Mouse (Mus musculus) C2C12 (cell line): ENCODE data around the gene Ddx52. TPM values are rescaled to one million over a fixed set of nuclear protein-coding genes. Genes with fewer than 3 reads are reported as not detected.

Source experiments
- H3K27me3 ChIP-seq: one replicate; pipeline ENCODE4 v1.6.1; 2011; ENCODE audit not compliant: control insufficient read depth, insufficient read depth, insufficient read length
- H3K36me3 ChIP-seq: one replicate; pipeline ENCODE4 v1.6.1; 2011; ENCODE audit not compliant: control insufficient read depth, insufficient read depth
- H3K4me3 ChIP-seq: one replicate; pipeline ENCODE4 v1.5.1; 2011; ENCODE audit warnings: mild to moderate bottlenecking, control low read depth; ENCODE audit not compliant: poor library complexity, insufficient read depth, severe bottlenecking
- H3K79me2 ChIP-seq: one replicate; pipeline ENCODE4 v1.6.1; 2011; ENCODE audit not compliant: control insufficient read depth, insufficient read depth
- H3K79me3 ChIP-seq: one replicate; pipeline ENCODE4 v1.6.1; 2011; ENCODE audit warnings: low read depth, control low read depth
- H3ac ChIP-seq: one replicate; pipeline ENCODE3; 2011; ENCODE audit warnings: low read depth; ENCODE audit not compliant: control insufficient read depth, insufficient read length
- CEBPB ChIP-seq: IDR thresholded peaks from one replicate; pipeline ENCODE4 v1.6.1; 2011; ENCODE audit warnings: low read depth, mild to moderate bottlenecking, control low read depth, moderate library complexity
- CTCF ChIP-seq: IDR thresholded peaks from one replicate; pipeline ENCODE4 v1.5.1; 2011; ENCODE audit not compliant: control insufficient read depth, insufficient read depth, insufficient read length
- FOSL1 ChIP-seq: IDR thresholded peaks from one replicate; pipeline ENCODE4 v1.8.0; 2011; ENCODE audit warnings: mild to moderate bottlenecking, low read length; ENCODE audit not compliant: poor library complexity, insufficient read depth, severe bottlenecking
- MAX ChIP-seq: IDR thresholded peaks from one replicate; pipeline ENCODE4 v1.6.1; 2011; ENCODE audit warnings: mild to moderate bottlenecking, control low read depth
- MYOD1 ChIP-seq: IDR thresholded peaks from one replicate; pipeline ENCODE4 v1.6.1; 2011; ENCODE audit warnings: low read depth; ENCODE audit not compliant: control insufficient read depth, insufficient read length
- MYOG ChIP-seq: IDR thresholded peaks from one replicate; pipeline ENCODE4 v1.6.1; 2011; ENCODE audit not compliant: control insufficient read depth, insufficient read length; ENCODE audit errors: extremely low read depth
- USF1 ChIP-seq: IDR thresholded peaks from one replicate; pipeline ENCODE4 v1.6.1; 2011; ENCODE audit warnings: low read depth, mild to moderate bottlenecking, control low read depth, moderate library complexity
- long read RNA-seq, 2 experiments: library from polyadenylated mRNA; unstranded; transcript quantifications; one replicate each; pipeline ENCODE4 v2.0.0; 2019 to 2020
- polyA plus RNA-seq: library from polyadenylated mRNA; unstranded; fragments of >200 nt; fragmentation: generic; extraction: Trizol; gene quantifications from one replicate; pipeline ENCODE4 v1.2.1, GENCODE M21; 2012; ENCODE audit warnings: missing spikeins

Ddx52 gene
- 12.0 TPM for polyA plus RNA-seq
- long read RNA-seq, experiment 1, transcript Ddx52-201 (15 exons, 3,194 nt) = major isoform, 14 of 52 reads
- long read RNA-seq, experiment 1, partial matches to known transcripts = 33 of 52 reads
- long read RNA-seq, experiment 1, other reads (novel, unspliced or antisense) = 5 of 52 reads
- long read RNA-seq, experiment 2, transcript Ddx52-201 (15 exons, 3,194 nt) = major isoform, 48 of 217 reads
- long read RNA-seq, experiment 2, partial matches to known transcripts = 165 of 217 reads
- long read RNA-seq, experiment 2, other reads (novel, unspliced or antisense) = 4 of 217 reads

GRCm38 (mm10) chr11:83941950-83942840 is at the start of gene Ddx52:
TSS of gene Ddx52 (plus strand) at chr11:83942062.
- H3K27me3 ChIP-seq = no peaks in the 10 kb centered on the region
- peaks cover 42% of the 10 kb centered on the region for H3K36me3 ChIP-seq
- peaks cover 16% of the 10 kb centered on the region for H3K79me3 ChIP-seq
- peak within 1 kb of the TSS; percentile 93 for H3ac ChIP-seq
- TF ChIP-seq MAX = peak; percentile 96
- TF ChIP-seq USF1 = no peak
- TF ChIP-seq MYOD1 = no peak
- TF ChIP-seq CEBPB = no peak
- no peak for TF ChIP-seq MYOG
- no peak for TF ChIP-seq FOSL1
- H3K79me2 ChIP-seq = peaks cover 25% of the 10 kb centered on the region
- H3K4me3 ChIP-seq = peak within 1 kb of the TSS; percentile 81

- H3K27me3 ChIP-seq = peaks cover 11% of the 10 kb centered on the region
- no peak for TF ChIP-seq CEBPB
- TF ChIP-seq CTCF = no peak
- TF ChIP-seq MYOD1 = peak; percentile 19
- TF ChIP-seq FOSL1 = no peak
- TF ChIP-seq USF1 = peak; percentile 38
- TF ChIP-seq MAX = no peak
- TF ChIP-seq MYOG = no peak
- no peak overlapping the region for H3K4me3 ChIP-seq
- no peaks in the 10 kb centered on the region for H3K79me2 ChIP-seq
- H3ac ChIP-seq = no peak overlapping the region
- H3K36me3 ChIP-seq = no peaks in the 10 kb centered on the region
- H3K79me3 ChIP-seq = no peaks in the 10 kb centered on the region
Observed at GRCm38 (mm10) chr11:83893325-83893724, 48.5 kb upstream of the Ddx52 start.

- Histone ChIP-seq H3K27me3 (peaks cover 13% of the 10 kb centered on the region), H3K79me2 (no peaks in the 10 kb centered on the region), H3K79me3 (no peaks in the 10 kb centered on the region), H3K36me3 (no peaks in the 10 kb centered on the region), H3K4me3 (no peak overlapping the region), H3ac (no peak overlapping the region)
- TF ChIP-seq FOSL1 (no peak), CEBPB (no peak), MAX (no peak), MYOD1 (no peak), USF1 (no peak), MYOG (no peak), CTCF (no peak)
Observed at GRCm38 (mm10) chr11:83896430-83897410, 45.1 kb upstream of the Ddx52 start.

GRCm38 (mm10) chr11:83897569-83897968 is 44.3 kb upstream of the Ddx52 start:
- Histone ChIP-seq H3K4me3 (no peak overlapping the region), H3ac (no peak overlapping the region), H3K79me3 (no peaks in the 10 kb centered on the region), H3K36me3 (no peaks in the 10 kb centered on the region), H3K27me3 (peaks cover 17% of the 10 kb centered on the region), H3K79me2 (no peaks in the 10 kb centered on the region)
- no peak for TF ChIP-seq MYOD1
- no peak for TF ChIP-seq USF1
- TF ChIP-seq CTCF = no peak
- TF ChIP-seq CEBPB = no peak
- no peak for TF ChIP-seq MAX
- TF ChIP-seq FOSL1 = no peak
- TF ChIP-seq MYOG = no peak

- no peaks in the 10 kb centered on the region for H3K36me3 ChIP-seq
- H3K79me2 ChIP-seq = no peaks in the 10 kb centered on the region
- no peak overlapping the region for H3K4me3 ChIP-seq
- no peaks in the 10 kb centered on the region for H3K79me3 ChIP-seq
- TF ChIP-seq MYOG (no peak), MYOD1 (no peak), CEBPB (no peak), USF1 (no peak)
- H3ac ChIP-seq = no peak overlapping the region
- peaks cover 36% of the 10 kb centered on the region for H3K27me3 ChIP-seq
Observed at GRCm38 (mm10) chr11:83902812-83903211, 39.0 kb upstream of the Ddx52 start.
